Mouse (Mus musculus) 3T3-L1 (cell line): ENCODE results near the gene B4gat1.

Source experiments
- DNase-seq: peaks from one replicate; pipeline ENCODE4 v3.0.0-alpha.2; 2015; ENCODE audit warnings: low read depth, low spot score

Gene B4gat1

DNA sequence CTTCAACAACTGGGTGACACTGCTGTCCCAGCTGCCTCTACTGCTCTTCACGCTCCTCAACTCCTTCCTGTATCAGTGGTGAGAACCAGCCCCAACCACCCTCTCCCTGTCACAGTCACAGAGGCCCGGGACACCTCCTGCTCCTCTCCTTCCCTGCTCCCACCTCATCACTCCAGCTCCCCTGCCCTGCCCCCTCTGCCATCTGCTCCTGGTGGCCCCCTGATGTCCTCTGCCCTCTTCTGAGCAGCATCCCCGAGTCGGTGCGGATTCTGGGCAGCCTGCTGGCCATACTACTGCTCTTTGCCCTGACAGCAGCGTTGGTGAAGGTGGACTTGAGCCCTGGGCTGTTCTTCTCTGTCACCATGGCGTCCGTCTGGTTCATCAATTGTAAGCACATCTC is 12.5 kb upstream of the B4gat1 start:
- DNase-seq = no peak

DNA sequence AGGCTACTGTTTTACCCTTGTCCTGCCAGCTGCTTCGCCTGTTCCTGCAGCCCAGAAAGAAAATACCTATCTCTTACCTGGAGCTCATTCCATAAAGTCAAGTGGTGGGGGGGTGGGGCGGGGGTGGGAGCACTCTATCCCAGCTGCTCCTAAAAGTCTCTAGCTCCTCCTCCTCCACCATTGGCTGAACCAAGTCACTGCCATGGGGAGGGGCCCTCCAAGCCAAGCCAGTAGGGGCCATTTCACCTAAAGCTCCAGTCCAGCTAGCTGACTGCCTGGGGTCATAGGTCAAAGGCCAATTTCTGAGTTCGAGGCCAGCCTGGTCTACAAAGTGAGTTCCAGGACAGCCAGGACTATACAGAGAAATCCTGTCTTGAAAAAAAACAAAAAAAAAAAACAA is 5.9 kb upstream of the B4gat1 start:
- DNase-seq = no peak

DNA sequence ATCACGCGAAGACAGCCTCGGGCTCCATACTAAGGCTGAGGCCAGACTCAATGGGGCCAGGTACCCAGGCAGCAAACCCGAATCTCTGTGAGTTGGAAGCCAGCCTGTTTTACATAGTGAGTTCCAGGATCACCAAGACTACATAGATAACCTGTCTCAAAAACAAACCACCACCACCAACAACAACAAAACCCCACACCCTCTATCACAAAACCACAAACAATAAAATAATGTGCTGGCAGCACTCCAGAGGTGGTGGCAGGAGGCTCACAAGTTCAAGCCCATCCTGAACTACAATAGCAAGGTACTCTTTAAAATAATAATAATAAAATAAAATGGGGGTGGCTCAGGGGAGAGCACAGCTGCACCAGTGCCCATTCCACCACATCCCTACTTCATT is 2.0 kb upstream of the B4gat1 start:
- DNase-seq = no peak

DNA sequence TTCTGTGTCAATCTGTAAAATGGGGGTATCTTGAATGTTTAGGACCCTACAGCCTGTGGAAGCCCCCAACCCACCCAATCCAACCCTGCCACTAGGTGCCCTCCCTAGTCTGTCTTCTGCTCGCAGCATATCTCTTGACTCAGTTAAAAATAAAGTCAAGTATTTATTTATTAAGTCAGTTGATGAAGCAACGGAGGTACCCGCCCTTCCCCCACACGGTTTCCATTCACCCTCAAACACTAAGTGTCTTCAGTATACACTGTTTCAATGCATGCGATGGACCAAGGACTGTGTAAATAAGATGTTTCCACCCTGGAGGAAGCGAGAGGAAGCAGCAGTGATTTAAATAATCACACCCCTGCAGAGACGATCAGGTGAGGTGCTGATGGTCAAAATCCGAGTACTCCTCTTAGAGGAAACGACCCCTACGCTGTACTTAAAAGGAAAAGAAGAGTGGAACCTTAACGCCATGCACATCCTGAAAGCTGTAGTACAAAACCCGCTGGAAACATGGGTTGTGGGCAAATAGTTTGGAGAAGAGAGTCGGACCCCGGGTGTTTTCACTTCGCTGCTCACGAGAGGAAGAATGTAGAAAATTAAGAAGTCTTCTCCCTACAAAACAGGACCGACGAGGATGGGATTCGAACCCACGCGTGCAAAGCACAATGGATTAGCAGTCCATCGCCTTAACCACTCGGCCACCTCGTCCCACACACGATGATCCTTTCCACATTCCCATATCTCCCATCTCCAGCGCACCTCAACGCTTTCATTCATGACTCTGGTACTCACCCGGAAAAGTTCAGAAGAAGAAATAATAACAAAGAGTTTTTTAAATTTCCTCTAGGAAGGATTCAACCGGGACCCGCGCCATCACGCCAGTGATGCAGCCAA is 701 bp upstream of the B4gat1 start:
- DNase-seq = peak; percentile 92

DNA sequence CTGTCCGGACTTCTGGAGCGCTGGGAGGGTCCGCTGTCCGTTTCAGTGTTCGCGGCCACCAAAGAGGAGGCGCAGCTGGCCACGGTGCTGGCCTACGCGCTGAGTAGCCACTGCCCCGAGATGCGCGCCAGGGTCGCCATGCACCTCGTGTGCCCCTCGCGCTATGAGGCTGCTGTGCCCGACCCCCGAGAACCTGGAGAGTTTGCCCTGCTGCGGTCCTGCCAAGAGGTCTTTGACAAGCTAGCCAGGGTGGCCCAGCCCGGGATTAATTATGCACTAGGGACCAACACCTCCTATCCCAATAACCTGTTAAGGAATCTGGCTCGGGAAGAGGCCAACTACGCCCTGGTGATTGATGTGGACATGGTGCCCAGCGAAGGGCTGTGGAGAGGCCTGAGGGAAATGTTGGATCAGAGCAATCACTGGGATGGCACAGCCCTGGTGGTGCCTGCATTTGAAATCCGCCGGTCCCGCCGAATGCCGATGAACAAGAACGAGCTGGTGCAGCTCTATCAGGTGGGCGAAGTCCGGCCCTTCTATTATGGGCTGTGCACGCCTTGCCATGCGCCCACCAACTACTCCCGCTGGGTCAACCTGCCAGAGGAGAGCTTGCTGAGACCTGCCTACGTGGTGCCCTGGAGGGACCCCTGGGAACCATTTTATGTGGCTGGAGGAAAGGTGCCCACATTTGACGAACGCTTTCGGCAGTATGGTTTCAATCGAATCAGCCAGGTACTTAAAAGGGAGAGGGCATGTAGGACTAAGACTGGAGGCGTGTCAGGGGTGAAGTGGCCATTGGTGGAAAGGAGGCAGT is 882 bp downstream of the B4gat1 start:
- DNase-seq = no peak

DNA sequence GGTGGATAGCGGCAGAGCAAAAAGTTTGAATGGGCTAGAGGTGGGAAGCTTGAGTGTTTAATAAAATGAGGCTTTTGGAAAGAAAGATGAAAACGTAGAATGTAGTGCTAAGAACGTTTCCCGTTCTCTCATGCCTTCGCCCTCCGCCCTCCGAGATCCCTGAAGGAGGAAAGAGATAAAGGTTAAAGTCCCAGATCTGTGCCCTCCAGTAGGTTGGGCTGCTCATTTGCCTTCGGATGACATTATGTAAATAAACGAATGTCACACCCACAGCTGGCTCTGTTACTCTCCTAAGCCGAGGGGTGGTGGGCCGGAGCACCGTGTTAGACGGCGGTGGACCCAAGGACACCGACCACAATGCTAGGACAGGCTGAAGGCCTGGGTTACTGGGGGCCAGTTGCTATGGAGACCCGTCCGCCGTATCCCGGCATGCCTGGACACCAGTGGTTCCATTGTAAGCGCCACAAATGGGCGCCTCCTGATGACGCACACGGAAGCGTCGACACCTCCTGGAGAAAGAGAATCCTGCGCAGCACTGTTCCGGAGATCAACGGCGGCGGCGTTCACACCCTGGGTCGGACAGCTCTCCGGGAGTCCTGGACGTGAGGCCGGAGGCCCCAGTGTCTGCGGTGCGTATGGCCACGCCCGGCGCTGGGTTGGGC is 2.4 kb downstream of the B4gat1 start, which contains the start of gene Brms1:
Gene Brms1, plus strand, starts transcription at position 493 of the 662 bp plus-strand sequence.
- peak; percentile 99 for DNase-seq

DNA sequence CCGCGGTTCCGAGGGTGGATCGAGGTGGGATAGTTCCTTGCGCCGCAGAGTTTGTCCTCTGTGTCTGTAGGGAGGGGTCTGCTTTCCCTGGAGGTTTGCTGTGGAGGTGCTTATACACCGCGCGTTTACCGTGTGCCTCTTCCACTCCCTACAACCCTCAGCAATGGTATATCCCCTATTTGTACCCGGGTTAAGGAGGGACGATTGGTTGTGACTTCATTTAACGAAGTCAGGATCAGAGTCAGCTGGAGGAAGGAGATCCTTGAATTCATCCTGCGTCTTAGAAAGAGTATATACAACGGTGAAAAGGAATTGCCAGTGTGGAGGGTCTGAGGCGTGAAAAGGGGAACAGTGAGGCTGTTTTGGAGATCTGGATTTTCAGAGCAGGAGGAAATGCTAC is 3.0 kb downstream of the B4gat1 start:
- DNase-seq = no peak

DNA sequence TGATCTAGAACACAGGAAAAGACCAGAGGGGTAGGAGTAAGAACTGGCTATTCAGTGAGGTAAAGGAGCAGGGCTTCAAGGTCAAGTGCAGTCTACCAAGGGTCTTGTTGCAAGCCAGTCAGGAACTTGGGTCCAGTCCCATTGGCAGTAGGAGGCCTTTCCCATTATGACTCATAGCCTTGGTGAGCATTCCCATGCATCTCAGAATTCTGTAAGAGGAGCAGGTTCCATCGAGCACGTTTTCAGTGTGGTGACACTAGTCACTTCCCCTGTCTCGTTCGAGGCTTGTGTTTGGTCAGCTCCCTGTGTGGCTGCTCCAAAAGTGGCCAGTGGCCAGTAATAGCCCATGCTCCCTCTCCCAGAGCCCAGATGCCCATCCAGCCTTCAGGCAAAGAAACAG is 6.9 kb downstream of the B4gat1 start:
- peak; percentile 85 for DNase-seq

DNA sequence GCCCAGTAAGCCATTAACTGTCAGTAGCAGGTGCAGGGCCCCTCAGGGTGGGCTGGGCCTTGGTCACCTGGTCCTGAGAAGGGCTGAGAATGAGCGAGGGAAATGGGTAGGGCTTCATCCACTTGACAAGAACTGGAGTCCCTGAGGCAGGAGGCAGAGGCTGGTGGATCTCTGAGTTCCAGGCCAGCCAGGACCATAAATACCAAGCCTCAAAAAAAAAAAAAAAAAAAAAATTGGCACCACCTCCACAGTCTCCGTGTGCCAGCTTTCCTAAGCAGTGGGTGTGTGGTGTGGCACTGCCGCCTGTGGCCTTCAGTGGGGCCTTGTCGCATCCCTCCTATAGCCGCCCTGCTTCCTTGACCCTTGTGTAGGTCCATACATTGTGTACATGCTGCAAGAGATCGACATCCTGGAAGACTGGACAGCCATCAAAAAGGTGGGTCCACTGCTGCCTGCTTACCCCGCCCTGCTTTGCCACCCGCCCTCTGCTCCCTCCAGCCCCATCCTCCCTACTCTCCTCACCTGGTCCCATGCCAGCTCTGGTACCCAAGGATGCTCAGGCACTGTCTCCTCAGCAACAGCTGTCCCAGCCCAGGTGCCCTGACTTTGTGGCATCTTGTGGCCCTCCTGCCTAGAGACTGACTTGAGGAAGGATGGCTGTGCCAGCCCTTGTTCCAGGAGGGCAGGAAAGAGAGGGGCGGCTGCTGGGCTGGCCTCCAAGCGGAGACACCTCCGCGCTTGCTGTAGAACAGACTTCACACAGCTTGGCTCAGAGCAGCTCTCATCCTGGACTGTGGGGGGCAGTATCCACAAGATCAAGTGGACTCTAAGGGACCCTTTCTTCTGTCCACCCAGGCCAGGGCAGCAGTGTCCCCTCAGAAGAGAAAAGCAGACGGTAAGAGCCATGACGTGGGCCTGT is 9.8 kb downstream of the B4gat1 start:
- DNase-seq = peak; percentile 25

DNA sequence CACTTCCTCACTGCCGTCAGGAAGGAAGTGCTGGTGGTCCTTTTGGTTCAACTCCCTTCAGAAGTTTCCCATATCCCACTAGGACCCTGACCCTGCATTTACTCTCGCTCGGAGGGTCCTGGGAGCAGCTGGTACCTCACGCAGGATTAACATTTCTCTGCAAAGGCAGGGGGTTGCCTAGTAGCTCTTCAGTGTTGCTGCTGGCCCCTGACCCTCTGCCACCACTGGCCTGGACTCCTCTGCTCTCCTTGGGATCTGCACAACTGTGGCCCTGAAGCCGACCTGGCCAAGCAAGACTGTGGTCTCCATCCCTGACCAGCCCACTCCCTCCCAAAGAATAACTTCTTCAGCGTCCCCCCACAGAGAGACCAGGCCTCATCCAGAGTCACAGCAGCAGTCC is 10.7 kb downstream of the B4gat1 start:
- DNase-seq = no peak

DNA sequence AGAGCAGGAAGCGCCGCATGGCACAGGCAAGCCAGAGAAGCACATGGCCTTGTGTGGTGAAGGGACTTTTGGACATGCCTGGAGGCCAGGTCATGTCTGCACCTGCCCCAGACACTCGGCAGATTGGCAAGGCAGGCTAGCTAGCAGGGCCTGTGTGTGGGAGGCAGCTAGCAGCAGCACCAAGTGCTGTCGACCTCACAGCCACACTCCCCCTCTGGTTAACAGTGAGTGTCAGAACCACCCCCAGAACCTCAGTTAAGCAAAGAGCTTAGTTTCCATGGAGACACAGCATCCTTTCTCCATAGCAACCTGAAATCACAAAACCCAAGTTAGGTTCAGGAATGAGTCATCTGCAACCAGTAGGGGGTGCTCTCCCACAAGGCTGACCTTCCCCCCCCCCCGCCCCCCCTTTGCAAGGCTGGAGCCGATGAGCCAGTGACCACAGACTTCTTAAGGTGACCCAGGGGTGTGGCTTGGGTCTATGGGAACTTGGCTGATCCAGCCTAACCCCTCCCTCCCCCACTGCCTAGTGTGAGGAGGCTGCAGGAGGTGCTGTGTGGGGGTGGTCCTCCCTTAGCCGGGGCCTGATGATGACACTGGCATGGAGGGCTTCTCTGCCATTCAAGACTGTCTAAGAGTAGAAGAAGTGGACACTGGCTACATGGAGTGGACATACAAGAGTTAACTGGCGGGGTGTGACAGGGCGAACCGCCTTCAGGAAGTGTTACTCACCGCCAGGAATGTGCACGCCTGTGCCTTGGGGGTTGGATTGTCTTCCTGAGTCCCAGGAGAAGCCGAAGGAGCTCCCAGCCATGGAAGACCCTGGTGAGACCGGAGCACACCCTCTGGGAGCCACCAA is 11.7 kb downstream of the B4gat1 start, which contains the start of gene Rin1:
Gene Rin1, plus strand, starts transcription at position 435 of the 859 bp plus-strand sequence.
- peak; percentile 98 for DNase-seq

DNA sequence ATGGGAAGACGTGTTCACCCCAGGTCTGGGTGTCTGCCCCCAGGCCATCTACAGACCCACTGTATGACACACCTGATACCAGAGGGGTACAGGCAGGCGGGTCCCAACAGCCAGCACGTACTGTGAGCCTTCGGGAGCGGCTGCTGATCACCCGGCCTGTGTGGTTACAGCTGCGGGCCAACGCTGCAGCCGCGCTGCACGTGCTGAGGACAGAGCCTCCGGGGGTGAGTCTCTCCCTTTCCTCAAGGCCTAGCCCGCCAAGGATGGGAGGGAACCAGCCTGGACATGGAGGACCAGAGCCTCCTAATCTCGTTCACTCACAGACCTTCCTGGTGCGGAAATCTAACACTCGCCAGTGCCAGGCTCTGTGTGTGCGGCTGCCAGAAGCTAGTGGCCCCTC is 12.4 kb downstream of the B4gat1 start:
- peak; percentile 64 for DNase-seq

DNA sequence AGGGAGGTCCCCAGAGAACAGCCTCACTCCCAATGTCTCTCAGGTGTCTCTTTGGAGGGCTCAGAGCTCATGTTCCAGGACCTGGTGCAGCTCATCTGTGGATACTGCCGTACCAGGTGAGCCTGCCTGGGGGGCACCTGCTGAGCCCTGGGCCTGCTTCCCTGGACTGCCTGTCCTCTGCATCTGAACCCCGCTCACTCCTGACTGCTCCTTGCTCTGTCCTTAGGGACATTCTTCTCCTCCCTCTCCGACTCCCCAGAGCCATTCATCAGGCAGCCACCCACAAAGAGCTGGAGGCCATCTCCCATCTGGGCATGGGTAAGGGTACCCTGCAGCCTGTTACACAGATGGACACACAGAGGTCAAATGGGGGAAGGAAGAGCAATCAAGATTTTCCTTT is 12.9 kb downstream of the B4gat1 start:
- DNase-seq = peak; percentile 26

DNA sequence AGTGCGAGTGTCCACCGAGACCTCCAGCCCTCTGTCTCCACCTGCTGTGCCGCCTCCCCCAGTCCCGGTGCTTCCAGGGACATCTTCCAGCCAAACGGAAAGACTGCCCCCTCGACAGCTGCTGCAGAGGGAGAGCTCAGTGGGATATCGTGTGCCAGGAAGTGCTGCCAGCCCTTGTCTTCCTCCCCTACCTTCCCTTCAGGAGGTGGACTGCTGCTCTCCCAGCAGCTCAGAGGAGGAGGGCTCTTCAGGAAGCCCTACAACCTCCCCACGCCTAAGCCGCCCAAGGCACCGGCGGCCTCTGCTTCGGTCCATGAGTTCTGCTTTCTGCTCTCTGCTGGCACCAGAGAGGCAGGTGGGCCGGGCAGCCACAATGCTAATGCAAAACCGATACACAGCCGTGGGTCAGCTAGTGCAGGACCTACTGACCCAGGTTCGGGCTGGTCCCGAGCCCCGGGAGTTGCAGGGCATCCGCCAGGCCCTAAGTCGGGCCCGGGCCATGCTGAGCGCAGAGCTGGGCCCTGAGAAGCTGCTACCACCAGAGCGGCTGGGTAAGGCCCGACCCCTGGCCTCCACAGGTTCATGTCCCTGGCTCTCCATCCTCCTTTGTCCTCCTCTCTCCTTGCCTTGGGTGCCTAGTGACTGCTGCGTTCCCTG is 13.7 kb downstream of the B4gat1 start:
- no peak for DNase-seq

DNA sequence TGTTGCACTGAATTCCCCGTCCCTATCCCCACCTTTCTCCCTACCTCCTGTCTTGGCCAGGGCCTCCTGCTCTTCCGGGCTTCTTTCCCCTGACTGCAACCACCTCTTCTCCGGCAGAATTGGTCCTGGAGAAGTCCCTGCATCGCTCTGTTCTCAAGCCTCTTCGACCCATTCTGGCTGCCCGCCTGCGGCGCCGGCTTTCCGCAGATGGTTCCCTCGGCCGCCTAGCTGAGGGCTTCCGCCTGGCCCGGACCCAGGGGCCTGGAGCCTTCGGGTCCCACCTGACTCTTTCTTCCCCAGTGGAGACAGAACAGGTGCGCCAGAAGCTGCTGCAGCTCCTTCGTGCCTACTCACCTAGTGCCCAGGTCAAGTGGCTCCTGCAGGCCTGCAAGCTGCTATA is 14.2 kb downstream of the B4gat1 start:
- no peak for DNase-seq

DNA sequence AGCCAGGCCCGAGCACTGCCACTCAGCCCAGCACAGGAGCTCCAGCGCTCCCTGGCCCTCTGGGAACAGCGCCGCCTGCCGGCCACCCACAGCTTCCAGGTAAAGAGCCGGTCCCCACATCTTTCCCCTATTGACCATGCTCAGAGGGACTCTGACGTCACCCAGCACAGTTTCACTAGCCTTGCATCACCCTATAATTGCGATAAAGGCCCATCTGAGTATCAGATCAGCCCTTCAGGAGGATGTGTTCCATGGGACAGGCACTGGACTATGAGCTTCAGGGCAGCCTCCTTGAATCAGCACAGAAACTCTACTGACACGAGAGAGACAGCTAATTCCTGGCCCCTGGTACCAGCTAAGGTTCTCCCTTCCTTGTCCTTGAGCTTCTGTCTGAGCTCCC is 15.3 kb downstream of the B4gat1 start:
- peak; percentile 95 for DNase-seq

DNA sequence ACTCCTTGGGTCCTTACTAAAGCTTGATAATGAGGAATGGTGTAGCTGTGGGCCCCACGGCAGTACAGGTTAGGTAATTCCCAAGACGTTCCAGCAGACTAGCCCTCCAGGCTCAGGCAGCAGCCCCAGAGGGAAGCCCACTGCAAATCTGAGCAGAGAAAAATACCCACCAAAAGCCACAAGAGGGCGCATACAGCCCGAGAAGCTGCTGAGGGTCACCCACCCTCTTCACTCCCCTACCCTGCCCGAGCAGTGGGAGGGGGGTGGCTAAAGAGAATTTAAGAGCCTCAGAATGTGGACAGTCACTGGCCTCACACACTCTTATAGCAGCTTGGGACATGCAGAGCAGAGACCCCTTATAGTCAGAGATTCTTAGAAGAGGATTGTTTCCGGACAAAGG is 17.6 kb downstream of the B4gat1 start:
- DNase-seq = peak; percentile 72

DNA sequence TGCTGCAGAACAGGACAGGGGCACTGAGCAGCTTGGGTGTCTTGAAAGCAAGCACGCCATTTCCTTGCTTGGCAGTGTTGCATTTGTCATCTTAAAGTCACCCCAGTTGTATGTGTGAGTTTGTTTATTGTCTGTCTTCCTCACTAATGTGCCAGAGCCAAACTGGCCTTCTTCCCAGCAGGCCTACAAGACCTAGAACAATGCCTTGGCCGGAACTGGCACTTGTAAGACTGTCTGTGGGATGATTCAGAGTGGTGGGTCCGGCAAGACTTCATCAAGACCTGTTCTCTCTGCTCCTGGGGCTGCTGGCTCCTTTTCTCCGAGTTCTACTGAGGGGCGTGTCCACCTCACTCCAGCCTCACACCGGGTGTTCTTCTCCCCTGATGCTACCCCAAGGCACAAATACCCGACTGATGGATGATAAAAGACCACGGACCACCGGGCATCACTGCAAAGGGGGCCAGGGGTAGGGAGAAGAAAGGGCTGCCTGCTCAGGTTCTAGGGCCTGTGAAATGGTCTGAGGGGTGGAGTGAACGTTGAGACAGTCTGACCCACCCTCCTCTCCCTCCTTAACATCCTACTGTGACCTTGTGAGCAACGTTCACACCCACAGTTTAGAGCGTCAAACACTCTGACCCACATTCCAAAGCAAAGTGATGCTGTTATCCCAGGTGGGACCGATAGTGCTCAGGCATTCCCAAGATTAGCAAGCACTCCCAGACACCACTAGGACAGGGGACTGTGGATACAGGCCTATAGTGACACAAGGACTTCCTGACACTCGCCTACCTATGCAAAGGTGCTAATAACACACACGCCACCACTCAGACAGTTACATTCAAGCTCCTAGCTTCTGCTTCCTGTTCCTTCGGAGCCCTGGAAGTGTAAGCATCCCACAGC is 19.5 kb downstream of the B4gat1 start:
- peak; percentile 87 for DNase-seq
